Mouse (Mus musculus): ENCODE results near the gene Epc2.

Epc2 gene

DNA sequence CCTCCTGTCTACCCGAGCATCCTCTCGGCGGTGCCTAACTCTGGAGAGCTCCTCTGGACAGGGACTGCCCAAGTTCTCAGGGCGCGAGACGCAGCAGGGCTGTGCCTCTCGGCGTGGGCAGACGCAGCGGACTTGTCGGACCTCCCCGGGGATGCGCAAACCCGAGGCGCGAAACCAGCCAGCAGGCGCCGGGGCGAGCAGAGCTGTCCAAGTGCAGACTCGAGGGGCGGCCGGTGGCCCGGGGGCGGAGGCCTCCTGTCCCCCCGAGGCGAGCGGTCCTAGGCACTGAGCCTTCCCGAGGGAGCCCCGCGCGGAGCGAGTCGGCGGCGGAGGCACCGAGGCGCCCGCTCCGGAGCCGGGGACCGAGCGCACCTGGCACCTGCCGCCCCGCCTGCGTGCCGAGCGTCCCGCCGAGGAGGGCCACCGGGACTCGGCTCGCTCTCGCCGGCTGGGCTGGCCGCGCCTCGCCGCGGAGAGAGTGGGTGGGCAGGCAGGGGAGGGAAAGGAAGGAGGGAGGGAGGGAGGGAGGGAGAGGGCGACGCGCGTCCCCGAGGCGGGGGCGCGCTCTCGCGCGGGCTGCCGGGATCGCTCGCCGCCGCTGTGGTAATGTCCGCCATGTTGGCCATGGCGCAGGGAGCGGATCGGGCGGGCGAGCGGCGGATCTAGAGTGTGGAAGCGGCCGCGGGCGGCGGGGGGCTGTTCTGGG, at the start of gene Epc2:
Gene Epc2 (plus strand): TSS at position 556 of the 706 bp plus-strand sequence.
- peak; percentile 78 to 84 for DNase-seq (ENCODE audit: low spot score in 2 of 2)

DNA sequence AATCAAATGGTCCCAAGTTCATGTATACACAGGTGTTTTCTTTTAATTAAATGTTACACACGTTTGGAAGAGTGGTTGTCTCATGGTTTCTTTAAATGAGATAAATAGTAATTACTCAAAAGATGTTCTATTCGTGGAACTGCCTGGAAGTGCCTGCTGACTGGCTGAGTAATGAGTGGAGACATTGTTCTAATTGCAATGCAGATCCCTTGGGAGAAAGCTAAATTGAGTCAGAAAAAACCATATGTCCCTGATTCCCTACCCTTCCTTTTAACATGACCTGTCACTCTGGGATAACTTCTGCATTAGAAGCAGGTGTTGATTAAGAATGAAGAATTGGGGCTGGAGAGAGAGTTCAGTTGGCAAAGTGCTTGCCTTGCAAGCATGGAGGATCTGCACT, 45.3 kb upstream of the Epc2 start:
- no peak for DNase-seq (ENCODE audit: low spot score in 2 of 2)

DNA sequence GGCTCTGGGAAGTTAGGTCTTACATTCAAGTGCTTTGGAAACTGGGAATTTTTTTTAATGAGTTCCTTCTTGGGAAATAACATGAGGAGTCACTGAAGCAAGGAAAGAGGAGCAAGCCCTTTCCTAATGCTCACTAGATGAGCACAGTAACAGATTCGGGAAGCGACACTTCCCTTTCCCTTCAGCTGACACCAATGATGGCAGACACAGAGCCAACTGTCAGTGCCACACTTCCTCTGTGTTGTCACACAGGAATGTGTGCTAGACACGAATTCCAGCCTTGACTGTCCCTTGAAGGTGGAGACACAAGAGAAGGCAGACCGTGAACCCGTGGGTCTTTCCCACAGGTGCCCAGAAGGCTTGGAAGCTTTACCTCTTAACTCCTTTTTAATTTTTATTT, 39.6 kb upstream of the Epc2 start:
- DNase-seq (ENCODE audit: low spot score in 2 of 2), result no peak

DNA sequence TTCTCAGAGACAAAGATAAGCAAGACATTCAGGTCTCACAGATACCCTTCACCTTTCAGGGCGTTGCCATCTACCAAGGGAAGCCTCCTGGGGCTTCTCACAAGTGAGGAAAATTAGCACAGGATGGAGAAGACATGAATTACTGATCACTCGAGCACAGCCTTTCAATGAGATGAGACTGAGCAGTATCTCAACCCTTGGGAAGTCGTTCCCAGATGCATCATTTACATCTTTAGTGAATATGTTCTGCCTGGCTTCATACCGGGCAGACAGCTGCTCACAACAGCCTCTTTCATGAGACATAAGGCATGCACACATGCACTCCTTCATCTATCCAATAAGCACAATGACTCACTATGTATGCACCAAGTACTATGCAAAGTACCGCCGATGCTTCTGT, 38.7 kb upstream of the Epc2 start:
- no peak for DNase-seq (ENCODE audit: low spot score in 2 of 2)

DNA sequence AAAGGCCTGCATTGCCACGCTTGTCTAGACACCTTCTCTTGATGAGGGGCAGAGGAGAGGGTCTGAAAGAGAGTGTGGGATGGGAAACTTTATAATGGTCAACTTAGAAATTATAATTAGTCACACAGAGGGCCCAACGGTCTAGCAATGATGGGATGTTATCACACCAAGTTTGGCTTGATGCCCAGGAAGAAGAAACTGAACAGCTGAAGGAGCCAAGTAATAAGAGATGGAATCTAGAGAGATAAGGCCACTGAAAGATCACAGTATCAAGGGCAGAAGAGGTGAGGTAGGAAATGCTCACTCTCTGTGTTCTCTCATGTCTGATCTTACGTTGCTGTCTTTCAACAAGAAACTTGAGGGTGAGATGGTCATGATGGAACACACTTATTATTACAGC, 35.4 kb upstream of the Epc2 start:
- DNase-seq (ENCODE audit: low spot score in 2 of 2), result no peak

DNA sequence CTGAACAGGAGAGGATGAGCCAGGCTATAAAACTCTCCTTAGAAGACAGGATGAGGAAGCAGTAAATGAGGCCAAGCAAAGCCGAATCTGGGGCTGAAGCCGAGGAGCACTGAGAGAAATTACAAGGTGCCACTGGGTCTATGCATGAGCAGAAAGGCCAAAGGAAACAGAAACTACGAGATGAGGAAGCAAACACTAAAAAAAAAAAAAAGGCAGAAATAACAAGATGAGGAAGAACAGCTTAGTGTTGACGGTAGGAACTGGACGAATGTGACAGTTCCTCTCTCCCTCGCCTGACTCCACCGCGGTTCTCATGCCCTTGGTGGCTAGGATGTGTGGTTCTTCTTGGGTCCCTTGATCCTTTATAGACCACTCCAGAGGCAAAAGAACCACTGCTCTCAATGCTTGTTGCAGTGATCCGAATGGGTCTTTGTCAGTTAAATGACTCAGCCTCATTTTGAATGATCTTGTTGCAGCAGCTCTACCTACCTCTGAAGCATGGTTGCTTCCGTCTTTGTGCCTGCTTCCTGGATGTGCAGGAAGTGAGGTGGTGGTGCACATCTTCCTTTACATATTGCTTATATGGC, 34.2 kb upstream of the Epc2 start:
- DNase-seq (ENCODE audit: low spot score in 2 of 2), result peak; percentile 10 to 57

DNA sequence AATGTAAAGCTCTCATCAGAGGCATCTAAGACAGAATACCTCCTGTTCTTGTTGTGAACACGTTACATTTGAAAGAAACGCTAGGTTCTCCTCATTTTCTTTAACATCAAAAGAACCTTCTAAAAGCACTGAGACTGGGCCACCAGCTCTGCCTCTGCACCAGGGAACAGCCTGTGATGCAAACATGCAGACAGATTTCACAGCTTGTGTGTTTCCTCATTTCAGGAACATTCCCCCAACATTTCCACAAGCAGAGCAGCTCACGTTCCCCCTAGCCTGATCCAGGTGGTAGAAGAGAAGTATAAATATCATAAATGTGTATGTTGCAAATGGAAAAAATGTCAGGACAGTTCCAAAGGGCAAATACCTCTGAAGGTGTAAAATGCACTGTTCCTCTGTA, 30.9 kb upstream of the Epc2 start:
- no peak for DNase-seq (ENCODE audit: low spot score in 2 of 2)

DNA sequence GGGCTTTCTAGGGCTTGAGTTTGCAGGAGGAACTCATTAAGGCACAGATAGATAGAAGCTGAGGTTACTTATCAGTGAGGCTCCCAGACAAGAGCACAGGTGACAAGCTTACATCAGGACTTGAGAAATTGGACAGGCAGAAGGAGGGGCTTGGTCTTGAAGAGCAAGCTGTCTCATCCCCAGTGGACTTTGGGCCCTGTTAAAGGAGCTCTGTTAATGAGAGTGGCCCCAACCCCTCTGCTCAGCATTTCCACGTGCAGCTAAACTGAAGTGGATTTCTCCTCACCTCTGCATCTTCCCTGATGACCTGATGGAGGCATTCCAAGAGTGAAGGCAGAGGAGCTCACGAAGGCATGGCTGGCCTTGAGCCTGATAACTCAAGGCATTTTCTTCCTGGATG, 27.4 kb upstream of the Epc2 start:
- DNase-seq (ENCODE audit: low spot score in 2 of 2), result no peak

DNA sequence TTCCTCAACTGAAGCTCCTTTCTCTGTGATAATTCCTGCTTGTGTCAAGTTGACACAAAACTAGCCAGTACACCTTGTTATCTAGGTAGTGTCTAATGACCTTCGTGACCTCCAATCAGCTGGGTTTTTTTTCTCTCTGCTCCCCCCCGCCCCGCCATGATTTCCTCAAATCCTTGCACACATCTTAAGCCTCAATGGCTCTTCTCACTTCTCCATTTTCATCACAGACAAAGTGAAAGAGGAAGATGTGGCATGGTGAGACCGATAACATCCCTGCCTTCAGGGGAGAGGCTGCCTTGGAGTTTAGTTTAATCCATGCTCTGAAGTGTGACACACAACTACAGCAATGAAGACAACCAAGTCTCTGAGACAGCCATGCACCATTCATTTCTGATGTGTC, 26.5 kb upstream of the Epc2 start:
- DNase-seq (ENCODE audit: low spot score in 2 of 2), result peak in 1 of 2 experiments; percentile 53

DNA sequence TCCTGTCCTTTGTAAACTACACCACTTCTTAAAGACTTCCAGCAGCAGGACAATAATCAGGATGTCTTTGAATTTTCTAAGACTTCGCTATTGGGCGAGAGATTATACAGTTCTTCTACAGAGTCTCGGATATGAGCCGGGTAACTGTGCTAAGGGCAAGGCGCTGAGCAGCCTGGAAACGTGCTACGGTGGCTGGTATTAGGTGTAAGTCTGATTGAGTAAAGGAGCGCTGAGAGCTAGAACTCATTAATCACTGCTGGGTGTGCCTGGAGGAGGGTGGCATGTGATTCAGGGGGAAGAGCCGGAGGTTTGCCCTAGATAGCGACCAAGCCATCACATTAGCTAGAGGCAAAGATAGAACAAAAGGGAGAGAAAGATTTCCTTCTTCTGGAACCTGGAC, 25.1 kb upstream of the Epc2 start:
- no peak for DNase-seq (ENCODE audit: low spot score in 2 of 2)

DNA sequence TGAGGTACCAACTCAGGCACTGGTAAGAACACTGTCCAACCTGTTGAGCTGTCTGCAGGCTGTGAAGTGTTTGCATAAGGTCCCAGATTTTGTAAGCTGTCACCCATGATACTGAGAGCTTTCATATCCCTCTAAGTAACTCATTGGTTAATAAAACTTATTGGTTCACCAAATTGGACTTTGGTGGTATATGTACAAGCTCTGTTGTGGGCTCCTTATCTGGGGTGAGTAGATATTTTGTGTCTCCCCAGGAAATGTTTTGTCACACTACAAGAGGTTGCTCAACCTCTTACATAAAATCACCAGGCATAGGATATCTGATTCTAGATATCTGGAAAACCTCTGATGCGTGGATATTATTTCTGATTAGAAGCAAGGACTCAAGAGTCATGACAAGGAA, 20.3 kb upstream of the Epc2 start:
- DNase-seq (ENCODE audit: low spot score in 2 of 2), result no peak

DNA sequence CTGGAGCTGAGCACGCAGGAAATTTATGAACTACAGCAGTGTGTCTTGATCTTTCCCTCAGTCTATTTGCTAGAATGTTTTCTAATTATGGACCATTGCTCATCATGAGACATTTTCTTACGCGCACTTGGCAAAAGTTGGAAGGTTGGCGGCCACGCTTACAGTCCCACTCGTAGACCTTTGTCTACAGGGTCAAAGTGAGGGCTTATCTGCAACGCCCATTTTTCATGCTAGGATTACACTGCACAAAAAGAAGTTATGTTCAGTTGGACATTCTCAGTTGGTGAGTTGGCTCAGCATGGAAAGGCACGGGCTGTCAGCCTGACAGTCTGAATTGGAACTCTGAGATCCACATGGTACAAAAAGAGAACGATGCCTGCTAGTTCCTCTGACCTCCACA, 18.1 kb upstream of the Epc2 start:
- DNase-seq (ENCODE audit: low spot score in 2 of 2), result no peak

DNA sequence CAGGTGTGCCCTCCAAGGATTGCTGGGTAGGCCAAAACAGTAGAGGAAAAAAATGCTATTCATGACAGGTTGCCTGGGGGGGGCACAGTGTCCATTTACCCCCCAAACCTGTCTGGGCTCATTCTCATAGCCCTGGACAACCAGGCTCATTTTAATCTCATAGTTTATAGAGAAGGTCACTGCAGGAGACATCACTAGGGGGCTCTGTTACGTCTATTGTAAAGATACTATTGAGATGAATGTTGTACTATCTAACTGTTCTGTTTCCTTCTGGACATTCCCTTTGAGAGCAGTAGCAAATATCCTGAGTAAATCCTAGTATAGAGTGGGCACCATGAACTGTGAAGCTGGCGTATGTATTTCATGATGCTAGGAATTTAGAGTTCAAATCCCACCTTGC, 5.0 kb upstream of the Epc2 start:
- DNase-seq (ENCODE audit: low spot score in 2 of 2), result no peak

DNA sequence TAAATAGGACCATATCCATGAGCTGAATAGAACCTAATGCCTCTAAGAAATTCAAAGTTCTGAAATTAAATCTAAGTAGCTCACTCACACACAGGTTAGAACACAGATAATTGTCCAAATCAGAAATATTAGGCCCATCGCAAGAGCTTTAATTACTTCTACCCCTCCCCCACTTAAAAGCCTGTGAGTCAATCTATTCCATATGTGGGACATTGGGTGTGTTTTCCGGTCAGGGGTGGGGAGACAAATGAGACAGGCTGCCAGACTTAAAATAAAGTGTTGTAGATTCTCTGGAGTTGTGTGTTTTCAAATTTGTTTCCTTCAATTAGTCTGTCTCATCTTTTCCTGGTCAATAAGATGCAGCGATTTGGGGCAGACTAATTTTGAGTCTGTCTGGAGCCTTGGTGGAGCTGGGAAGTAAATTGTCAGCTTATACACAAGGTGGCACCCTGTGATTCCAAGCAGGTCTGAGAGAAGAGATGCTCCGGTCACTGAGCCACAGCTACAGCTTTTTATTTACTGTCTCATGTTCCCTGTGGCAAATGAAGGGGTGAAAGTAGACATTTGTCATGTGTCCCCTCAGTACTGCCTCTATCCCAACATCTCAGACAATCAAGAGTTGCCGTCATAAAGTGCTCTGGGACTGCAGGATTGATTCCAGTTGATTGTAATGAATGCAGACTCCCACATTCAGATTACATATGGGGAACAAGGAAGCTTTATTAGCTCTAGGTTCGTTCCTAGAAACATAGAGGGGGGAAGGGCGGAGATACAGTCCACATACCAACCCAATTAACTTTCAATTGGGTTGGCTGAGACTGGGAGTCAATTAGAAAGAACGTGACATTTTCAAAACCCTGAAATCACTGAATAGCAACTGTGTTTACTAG, 3.5 kb upstream of the Epc2 start:
- DNase-seq (ENCODE audit: low spot score in 2 of 2), result no peak

DNA sequence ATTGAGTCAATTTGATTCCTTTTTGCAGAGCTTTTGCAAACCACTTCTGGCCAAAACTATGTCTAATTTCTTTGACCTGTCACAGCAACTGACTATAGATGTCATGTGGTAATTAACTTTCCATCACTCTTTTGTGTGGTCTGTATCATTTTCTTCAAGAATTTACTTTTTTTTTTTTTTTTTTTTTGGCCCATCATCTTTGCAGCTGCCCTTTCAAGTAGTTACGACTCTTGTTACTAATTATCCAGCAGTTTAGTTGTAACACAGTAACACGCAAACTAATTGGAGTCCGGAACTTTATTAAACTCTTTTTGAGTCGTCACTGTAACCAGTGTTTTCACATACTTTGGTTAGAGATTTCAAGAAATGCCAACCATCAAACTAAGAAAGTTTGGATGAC, 819 bp upstream of the Epc2 start:
- DNase-seq (ENCODE audit: low spot score in 2 of 2), result no peak

DNA sequence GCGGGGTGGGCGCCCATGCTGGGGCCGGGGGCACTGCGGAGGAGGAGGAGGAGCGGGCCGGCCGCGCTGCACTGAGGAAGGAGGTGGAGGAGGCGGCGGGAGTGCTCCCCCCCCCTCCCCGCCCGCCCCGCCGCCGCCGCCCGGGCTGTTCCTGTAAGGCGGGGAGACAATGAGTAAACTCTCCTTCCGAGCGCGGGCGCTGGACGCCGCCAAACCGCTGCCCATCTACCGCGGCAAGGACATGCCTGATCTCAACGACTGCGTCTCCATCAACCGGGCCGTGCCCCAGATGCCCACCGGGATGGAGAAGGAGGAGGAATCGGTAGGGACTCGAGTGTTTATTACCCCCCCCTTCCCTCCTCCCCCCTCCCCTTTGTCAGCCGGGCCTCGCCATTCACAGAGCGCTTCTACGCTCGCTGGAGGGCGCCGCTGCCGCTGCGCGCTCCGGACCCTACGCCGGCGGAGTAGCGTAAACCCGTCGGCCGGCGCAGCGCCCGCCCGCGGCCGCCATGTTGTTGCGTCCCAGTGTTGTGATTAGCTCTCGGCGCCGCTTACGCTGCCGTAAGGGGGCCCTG, 438 bp downstream of the Epc2 start:
- peak; percentile 93 for DNase-seq (ENCODE audit: low spot score in 2 of 2)

DNA sequence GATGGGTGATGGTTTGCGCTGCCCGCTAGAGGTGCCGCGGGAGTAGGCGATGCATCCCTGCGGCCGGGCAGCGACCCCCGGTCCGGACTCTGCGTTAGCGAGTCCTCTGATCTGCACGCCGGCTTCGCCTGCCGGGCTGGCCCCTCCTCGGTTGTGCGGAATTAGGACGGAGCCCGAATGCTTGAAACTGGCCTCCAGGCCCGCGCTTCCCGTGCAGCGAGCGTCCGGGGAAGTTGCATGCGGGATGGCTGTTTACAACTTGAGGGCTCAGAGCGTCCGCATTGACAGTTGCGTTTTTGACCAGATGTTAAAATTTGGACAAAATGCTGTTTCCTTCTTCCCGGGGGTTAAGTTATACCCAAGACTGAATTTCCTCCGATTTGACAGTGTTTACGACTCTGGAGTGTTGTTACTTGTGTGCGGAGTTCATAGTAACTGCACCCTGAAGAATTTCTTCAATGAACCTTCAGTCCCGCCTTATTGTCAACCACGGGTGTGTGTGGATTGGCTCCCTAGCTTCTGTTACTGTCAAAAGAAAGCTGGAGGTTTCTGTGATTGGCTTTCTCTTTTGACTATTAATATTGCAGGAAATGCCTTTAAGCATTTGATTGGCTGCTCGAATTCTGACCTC, 1.3 kb downstream of the Epc2 start:
- peak; percentile 75 to 77 for DNase-seq (ENCODE audit: low spot score in 2 of 2)

DNA sequence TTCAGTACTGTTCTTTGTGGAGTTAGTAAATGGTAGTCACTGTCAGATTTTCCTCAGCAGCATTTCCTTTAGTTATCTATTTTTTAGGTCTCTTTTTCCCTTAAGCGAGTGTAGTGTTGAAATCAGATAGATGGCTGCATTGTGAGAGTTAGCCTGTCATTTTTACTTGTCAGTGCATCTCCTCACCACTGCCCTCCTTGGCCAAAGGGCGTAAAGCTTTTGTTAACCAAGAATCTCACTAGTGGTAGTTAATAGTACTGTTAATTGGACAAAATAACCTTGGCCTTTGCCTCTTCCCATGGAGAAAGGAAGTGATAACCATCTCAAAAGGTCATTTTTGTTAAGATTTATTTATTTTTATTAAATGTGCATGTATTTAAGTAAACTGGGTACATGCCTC, 6.5 kb downstream of the Epc2 start:
- peak in 1 of 2 experiments; percentile 3 for DNase-seq (ENCODE audit: low spot score in 2 of 2)

DNA sequence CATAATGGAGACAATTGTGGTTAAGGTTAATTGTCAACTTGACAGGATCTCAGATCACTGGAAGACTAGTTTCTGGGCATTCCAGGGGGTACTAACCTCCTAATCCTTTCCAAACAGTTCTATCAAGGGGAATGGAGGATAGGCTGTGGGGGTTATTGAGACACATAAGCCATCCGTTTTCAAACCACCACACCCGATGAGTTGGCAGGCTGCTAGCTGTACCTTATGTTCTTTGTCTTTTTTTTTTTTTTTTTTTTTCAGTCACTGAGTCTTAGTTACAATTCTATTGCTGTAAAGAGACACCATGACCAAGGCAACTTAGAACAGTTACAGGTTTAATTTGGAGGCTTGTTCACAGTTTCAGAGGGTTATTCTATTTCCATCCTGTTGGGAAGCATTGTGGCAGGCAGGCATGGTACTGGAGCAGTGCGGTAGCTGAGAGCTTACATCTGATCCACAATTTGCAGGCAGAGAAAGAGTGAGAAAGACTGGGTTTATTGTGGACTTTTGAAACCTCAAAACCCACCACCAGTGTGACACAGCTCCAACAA, 14.5 kb downstream of the Epc2 start:
- no peak for DNase-seq (ENCODE audit: low spot score in 2 of 2)

DNA sequence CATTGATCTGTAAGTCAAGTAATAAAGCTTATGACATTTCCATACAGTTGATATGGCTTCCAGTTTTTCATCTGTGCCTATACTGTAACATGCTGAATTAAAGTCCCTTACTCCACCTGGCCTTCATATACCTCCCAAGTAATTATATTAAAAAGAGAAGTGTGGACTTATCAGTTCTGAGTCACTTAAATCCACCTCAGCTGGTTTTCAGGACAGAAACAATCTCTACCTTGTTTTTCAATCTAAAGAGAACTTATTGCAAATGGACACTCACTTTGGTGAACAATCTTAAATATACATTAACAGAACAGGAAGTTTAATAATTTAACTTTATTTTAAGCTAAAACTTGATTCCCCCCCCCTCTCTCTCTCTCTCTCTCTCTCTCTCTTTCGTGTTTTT, 15.8 kb downstream of the Epc2 start:
- no peak for DNase-seq (ENCODE audit: low spot score in 2 of 2)

DNA sequence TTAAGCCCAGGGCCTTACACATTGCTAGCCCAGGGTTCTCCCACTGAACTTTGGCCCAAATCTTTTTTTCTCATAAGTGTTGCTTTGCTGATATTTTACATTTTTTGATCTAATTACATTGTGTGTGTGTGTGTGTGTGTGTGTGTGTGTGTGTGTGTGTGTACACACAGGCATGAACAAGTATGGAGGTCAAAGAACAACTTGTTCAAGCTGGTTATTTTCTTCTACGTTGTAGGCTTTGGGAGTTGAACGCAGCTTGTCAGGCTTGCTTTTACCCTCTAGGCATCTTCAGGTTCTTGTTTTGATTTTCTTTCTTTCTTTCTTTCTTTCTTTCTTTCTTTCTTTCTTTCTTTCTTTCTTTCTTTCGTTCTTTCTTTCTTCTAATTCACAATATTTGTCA, 19.9 kb downstream of the Epc2 start:
- DNase-seq (ENCODE audit: low spot score in 2 of 2), result no peak

Measured in natural killer cell, adult 2 months (primary cell).